Mouse (Mus musculus): ENCODE data around the gene Tnip1.

DNA sequence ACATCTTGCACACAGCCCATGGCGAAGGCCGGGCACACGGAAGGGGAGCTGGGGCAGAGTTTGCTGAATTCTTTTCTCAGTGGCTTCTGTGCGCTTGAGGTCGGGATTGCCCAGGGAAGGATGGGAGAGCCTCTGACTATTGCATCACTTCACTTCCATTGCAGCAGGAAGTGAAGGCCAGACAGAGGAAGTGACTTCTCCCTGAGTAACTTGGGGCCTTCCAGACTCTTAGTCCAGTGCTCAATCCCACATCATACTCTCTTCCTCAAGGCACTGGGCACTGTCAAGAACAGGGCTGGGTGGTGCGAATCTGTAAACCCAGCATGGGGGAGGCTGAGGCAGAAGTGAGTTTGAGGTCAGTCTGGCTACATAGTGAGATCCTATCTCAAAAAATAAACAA is 2.5 kb upstream of the Tnip1 start:
- TF ChIP-seq POLR2A (IDR thresholded peaks at IDR 0.05; ENCODE audit: low read depth, low read length) (no peak), CTCF (IDR thresholded peaks at IDR 0.05; ENCODE audit: extremely low read depth, insufficient read length, insufficient replicate concordance, low read depth, low read length) (no peak)
